Mouse (Mus musculus) hindbrain, embryonic 11.5 days (tissue): ENCODE data around the gene Foxp4. TPM values are rescaled to one million over a fixed set of nuclear protein-coding genes. Genes with fewer than 3 reads are reported as not detected.
A peak's percentile ranks its signal among the peaks of the same experiment; 100 is the strongest.

ENCODE experiments used
- ATAC-seq: fragments of 200-750 bp; cut with Nextera tagmentation; 2 replicates; pipeline ENCODE4 v1.8.0; 2017; ENCODE audit warnings: mild to moderate bottlenecking, moderate TSS enrichment, moderate library complexity; ENCODE audit not compliant: low FRiP score
- DNase-seq: peaks from one replicate; pipeline ENCODE4 v3.0.0-alpha.2; 2015; ENCODE audit warnings: low spot score
- H3K27ac ChIP-seq: fragments of 300-500 bp; sonication (generic); 2 replicates; pipeline ENCODE4 v1.5.1; 2014; ENCODE audit warnings: mild to moderate bottlenecking, low read depth, low read length
- H3K27me3 ChIP-seq: fragments of 300-500 bp; sonication (generic); 2 replicates; pipeline ENCODE4 v1.6.1; 2014; ENCODE audit warnings: mild to moderate bottlenecking, low read length, moderate library complexity, mixed read lengths; ENCODE audit not compliant: control insufficient read depth, insufficient read depth
- H3K36me3 ChIP-seq: fragments of 300-500 bp; sonication (generic); 2 replicates; pipeline ENCODE4 v1.6.1; 2014; ENCODE audit warnings: mild to moderate bottlenecking, low read length, moderate library complexity, mixed read lengths; ENCODE audit not compliant: control insufficient read depth, insufficient read depth
- H3K4me1 ChIP-seq: fragments of 300-500 bp; sonication (generic); replicated peaks from 2 replicates; pipeline ENCODE4 v1.6.1; 2014; ENCODE audit warnings: low read length, mixed read lengths; ENCODE audit not compliant: control insufficient read depth, insufficient read depth
- H3K4me2 ChIP-seq: fragments of 300-500 bp; sonication (generic); replicated peaks from 2 replicates; pipeline ENCODE4 v1.6.1; 2014; ENCODE audit warnings: mild to moderate bottlenecking, low read depth, low read length
- H3K4me3 ChIP-seq: fragments of 300-500 bp; sonication (generic); 2 replicates; pipeline ENCODE4 v1.5.1; 2014; ENCODE audit warnings: low read depth, low read length
- H3K9ac ChIP-seq: fragments of 300-500 bp; sonication (generic); 2 replicates; pipeline ENCODE4 v1.6.1; 2014; ENCODE audit warnings: low read depth, low read length
- H3K9me3 ChIP-seq: fragments of 300-500 bp; sonication (generic); 2 replicates; pipeline ENCODE4 v1.6.1; 2016; ENCODE audit warnings: low read length; ENCODE audit not compliant: control insufficient read depth
- WGBS: fragments of 180-500 bp; shearing (Covaris S2); extraction: QIAGEN DNeasy Blood & Tissue Kit; methylation state at CpG from one replicate; pipeline ENCODE4 v1.1.7; 2014; 5-methylcytosine and 5-hydroxymethylcytosine counted together
- polyA plus RNA-seq: library from polyadenylated mRNA; unstranded; fragments of >200 nt; fragmentation: Nextera tagmentation; extraction: Ambion mirVana; gene quantifications from 2 replicates; pipeline ENCODE4 v1.2.1, GENCODE M21; 2014

The Foxp4 gene
- polyA plus RNA-seq, 1 experiment from 2014 or later = 28.4 TPM

- Histone ChIP-seq H3K27ac (no peak overlapping the region), H3K4me2 (no peak overlapping the region), H3K4me1 (peaks cover 2% of the 10 kb centered on the region; the same call in 1 of the 2 replicates), H3K27me3 (peaks cover 2% of the 10 kb centered on the region; the same call in 1 of the 2 replicates), H3K9me3 (no peaks in the 10 kb centered on the region), H3K4me3 (no peak overlapping the region), H3K36me3 (no peaks in the 10 kb centered on the region), H3K9ac (no peak overlapping the region)
- 86% methylated on average over 7 of the region's 7 CpGs for WGBS
- DNase-seq = no peak
- no peak for ATAC-seq
Observed at GRCm38 (mm10) chr17:47850639-47851314, 73.7 kb downstream of the Foxp4 start.

GRCm38 (mm10) chr17:47850035-47850434 is 74.4 kb downstream of the Foxp4 start:
- H3K4me2 ChIP-seq = no peak overlapping the region
- H3K27me3 ChIP-seq = peaks cover 2% of the 10 kb centered on the region; the same call in 1 of the 2 replicates
- H3K27ac ChIP-seq = no peak overlapping the region
- WGBS = 80% methylated on average over 3 of the region's 3 CpGs
- no peaks in the 10 kb centered on the region for H3K36me3 ChIP-seq
- H3K9me3 ChIP-seq = no peaks in the 10 kb centered on the region
- ATAC-seq (no peak), DNase-seq (no peak)
- H3K4me3 ChIP-seq = no peak overlapping the region
- H3K9ac ChIP-seq = no peak overlapping the region
- peaks cover 2% of the 10 kb centered on the region; the same call in 1 of the 2 replicates for H3K4me1 ChIP-seq

GRCm38 (mm10) chr17:47847985-47848384 is 76.5 kb downstream of the Foxp4 start:
- H3K9ac ChIP-seq = no peak overlapping the region
- 83% methylated on average over 6 of the region's 6 CpGs for WGBS
- H3K27ac ChIP-seq = no peak overlapping the region
- H3K36me3 ChIP-seq = no peaks in the 10 kb centered on the region
- no peaks in the 10 kb centered on the region for H3K9me3 ChIP-seq
- DNase-seq = no peak
- no peak overlapping the region for H3K4me2 ChIP-seq
- peaks cover 2% of the 10 kb centered on the region; the same call in 1 of the 2 replicates for H3K4me1 ChIP-seq
- H3K4me3 ChIP-seq = no peak overlapping the region
- ATAC-seq = no peak
- H3K27me3 ChIP-seq = peaks cover 2% of the 10 kb centered on the region; the same call in 1 of the 2 replicates

DNA sequence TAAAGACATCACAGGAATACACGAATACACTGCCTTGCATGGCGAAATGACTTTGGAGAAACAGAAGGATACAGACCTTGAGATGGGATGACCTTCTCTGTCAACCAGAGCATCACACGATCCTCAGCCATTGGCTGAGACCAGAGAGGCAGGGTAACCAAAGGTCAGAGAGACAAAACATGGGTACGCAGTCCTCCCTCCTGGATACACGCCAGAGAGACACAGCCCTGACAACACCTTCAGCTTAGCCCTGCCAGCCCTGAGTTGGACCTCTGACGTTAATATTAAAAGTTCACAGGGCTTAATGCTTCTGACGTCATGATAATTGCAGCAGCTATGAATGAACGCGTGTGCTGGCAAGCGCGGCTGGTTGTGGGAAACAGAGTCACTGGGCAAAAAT is 78.8 kb downstream of the Foxp4 start:
- Histone ChIP-seq H3K27ac (no peak overlapping the region), H3K27me3 (no peaks in the 10 kb centered on the region), H3K36me3 (no peaks in the 10 kb centered on the region), H3K4me2 (no peak overlapping the region), H3K9ac (no peak overlapping the region), H3K9me3 (no peaks in the 10 kb centered on the region), H3K4me1 (no peaks in the 10 kb centered on the region), H3K4me3 (no peak overlapping the region)
- ATAC-seq = no peak
- WGBS = 84% methylated on average over 11 of the region's 11 CpGs
- DNase-seq = no peak

- WGBS = 93% methylated on average over 3 of the region's 3 CpGs
Observed at GRCm38 (mm10) chr17:47843465-47843864, 81.0 kb downstream of the Foxp4 start.

DNA sequence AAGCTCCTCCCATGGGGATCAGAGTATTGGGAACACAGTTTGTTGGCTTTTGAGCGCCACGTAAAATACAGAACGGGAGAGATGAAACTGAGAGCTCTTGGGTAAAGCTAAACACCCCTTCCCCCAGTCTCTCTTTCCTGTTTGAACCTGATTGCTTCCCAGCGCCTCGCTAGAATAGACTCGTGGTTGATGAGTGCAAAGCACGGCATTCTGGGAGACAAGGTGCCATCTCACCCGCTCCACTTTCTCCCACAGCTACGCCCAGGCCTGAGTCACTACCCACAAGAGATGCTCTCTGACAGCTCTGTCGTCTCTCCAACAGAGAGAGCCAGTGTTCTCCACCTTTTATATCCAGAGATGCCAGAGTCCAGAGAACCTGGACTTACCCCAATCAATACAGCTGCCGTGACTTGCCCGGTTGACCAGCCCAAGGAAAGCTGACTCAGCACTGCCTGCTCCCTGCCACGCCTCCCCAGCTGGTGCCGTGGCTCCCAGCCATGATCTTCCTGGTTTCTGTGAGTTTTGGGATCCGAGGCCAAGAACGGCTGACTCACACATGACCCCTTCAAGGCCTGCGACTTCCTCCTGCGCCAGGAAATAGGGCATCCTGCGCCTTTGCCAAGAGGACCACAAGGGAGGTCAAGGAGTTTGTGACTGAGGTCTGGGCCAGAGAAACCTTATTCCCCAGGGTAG is 82.4 kb downstream of the Foxp4 start:
- Histone ChIP-seq H3K27me3 (no peaks in the 10 kb centered on the region), H3K4me1 (no peaks in the 10 kb centered on the region), H3K9ac (no peak overlapping the region), H3K36me3 (no peaks in the 10 kb centered on the region), H3K4me2 (no peak overlapping the region), H3K27ac (no peak overlapping the region), H3K4me3 (no peak overlapping the region), H3K9me3 (no peaks in the 10 kb centered on the region)
- ATAC-seq = no peak
- no peak for DNase-seq
- 76% methylated on average over 19 of the region's 19 CpGs for WGBS

More at GRCm38 (mm10) chr17:47843465-47843864, 81.0 kb downstream of the Foxp4 start:
- no peaks in the 10 kb centered on the region for H3K27me3 ChIP-seq
- H3K27ac ChIP-seq = no peak overlapping the region
- no peak overlapping the region for H3K9ac ChIP-seq
- H3K4me2 ChIP-seq = no peak overlapping the region
- ATAC-seq (no peak), DNase-seq (no peak)
- no peaks in the 10 kb centered on the region for H3K9me3 ChIP-seq
- no peaks in the 10 kb centered on the region for H3K36me3 ChIP-seq
- H3K4me3 ChIP-seq = no peak overlapping the region
- H3K4me1 ChIP-seq = no peaks in the 10 kb centered on the region

- H3K36me3 ChIP-seq = no peaks in the 10 kb centered on the region
- ATAC-seq = no peak
- no peaks in the 10 kb centered on the region for H3K4me1 ChIP-seq
- no peak overlapping the region for H3K4me2 ChIP-seq
- no peaks in the 10 kb centered on the region for H3K27me3 ChIP-seq
- WGBS = 89% methylated on average over 8 of the region's 8 CpGs
- no peak overlapping the region for H3K9ac ChIP-seq
- no peak for DNase-seq
- no peaks in the 10 kb centered on the region for H3K9me3 ChIP-seq
- H3K27ac ChIP-seq = no peak overlapping the region
- no peak overlapping the region for H3K4me3 ChIP-seq
Observed at GRCm38 (mm10) chr17:47841521-47841920, 82.9 kb downstream of the Foxp4 start.

GRCm38 (mm10) chr17:47837808-47838207 is 86.6 kb downstream of the Foxp4 start:
- DNase-seq (no peak), ATAC-seq (no peak)
- Histone ChIP-seq H3K9ac (no peak overlapping the region), H3K9me3 (no peaks in the 10 kb centered on the region), H3K4me3 (no peak overlapping the region), H3K36me3 (no peaks in the 10 kb centered on the region), H3K4me2 (no peak overlapping the region), H3K27ac (no peak overlapping the region), H3K4me1 (peaks cover 1% of the 10 kb centered on the region; the same call in 1 of the 2 replicates), H3K27me3 (peaks cover 26% of the 10 kb centered on the region)
- WGBS = 54% methylated on average over 6 of the region's 6 CpGs

GRCm38 (mm10) chr17:47834482-47834767 is 90.0 kb downstream of the Foxp4 start, which contains the start of gene Mdfi:
Gene Mdfi, minus strand, starts transcription at chr17:47834691.
- 2% methylated on average over 11 of the region's 18 CpGs for WGBS
- peaks cover 26% of the 10 kb centered on the region for H3K27me3 ChIP-seq
- peak within 1 kb of the TSS; percentile 65 for H3K4me3 ChIP-seq
- H3K4me2 ChIP-seq = peak within 1 kb of the TSS; percentile 88
- H3K9ac ChIP-seq = peak within 1 kb of the TSS; percentile 70
- no peaks in the 10 kb centered on the region for H3K36me3 ChIP-seq
- ATAC-seq (no peak), DNase-seq (no peak)
- no peaks in the 10 kb centered on the region for H3K9me3 ChIP-seq
- H3K4me1 ChIP-seq = peaks cover 10% of the 10 kb centered on the region
- peak within 1 kb of the TSS; percentile 25; the same call in 1 of the 2 replicates for H3K27ac ChIP-seq
